Comparison of ENCODE assay signal across 11 mouse cellular contexts in genomic region chr17:53595527-53595926, GRCm38 (mm10). TPM values are rescaled to one million over a fixed set of nuclear protein-coding genes. Genes with fewer than 3 reads are reported as not detected.
DNase-seq lines count a peak whose midpoint lies in the region; ATAC-seq and TF ChIP-seq lines count a peak whose summit lies in the region.
"Had no signal": no experiment of that assay in that cellular context is flagged by ENCODE, and none has a peak within 500 bp of the region (broad histone marks: within the 10 kb centered on the region; RNA-seq: fewer than 3 reads in every experiment).

No protein-coding gene starts in this region.

- TF ChIP-seq CTCF in heart, adult 2 months (IDR thresholded peaks at IDR 0.05) = no peak
- no peak for TF ChIP-seq CTCF in lung, postnatal 0 days (IDR thresholded peaks at IDR 0.05)
- TF ChIP-seq CTCF in intestine, postnatal 0 days (IDR thresholded peaks at IDR 0.05; ENCODE audit: low read depth) = no peak

- H3K27me3 ChIP-seq in heart, adult 2 months (ENCODE audit: control insufficient read depth, insufficient read depth, low read length) = no peaks in the 10 kb centered on the region
- H3K27me3 ChIP-seq in lung, postnatal 0 days (replicated peaks; ENCODE audit: insufficient read depth, low read length) = no peaks in the 10 kb centered on the region
- H3K27me3 ChIP-seq in liver, embryonic 11.5 days (replicated peaks; ENCODE audit: control insufficient read depth, insufficient read depth, low read length) = no peaks in the 10 kb centered on the region
- no peaks in the 10 kb centered on the region for H3K27me3 ChIP-seq in midbrain, embryonic 16.5 days (ENCODE audit: control insufficient read depth, insufficient read depth, low read depth, low read length)
- H3K27me3 ChIP-seq in intestine, postnatal 0 days (replicated peaks; ENCODE audit: control insufficient read depth, insufficient read depth, low read length) = no peaks in the 10 kb centered on the region

- no peak for DNase-seq in heart, adult 2 months
- DNase-seq in heart, postnatal 10 days = no peak
- DNase-seq in lung, postnatal 0 days (ENCODE audit: low spot score) = no peak
- DNase-seq in lung, postnatal 4 days = no peak
- DNase-seq in liver, embryonic 11.5 days (ENCODE audit: low spot score) = no peak
- DNase-seq in retina, embryonic 14.5 days (ENCODE audit: low spot score) = no peak
- DNase-seq: kidney, adult 11 months had no signal

- intact Hi-C loops in heart, adult 2 months (cut with DNase I) = loop anchor here (1.0 kb wide), 1 partner anchor 8 kb away; no protein-coding TSS in a partner anchor
- intact Hi-C loops in heart, postnatal 10 days (cut with DNase I) = no loop called here

- no peak for TF ChIP-seq POLR2A in heart, adult 2 months (IDR thresholded peaks at IDR 0.05; ENCODE audit: insufficient read depth, low read depth, low read length)

- 68% methylated on average over 8 of the region's 8 CpGs for WGBS in heart, adult 2 months
- 55% methylated on average over 8 of the region's 8 CpGs for WGBS in lung, postnatal 0 days
- 60% methylated on average over 8 of the region's 8 CpGs for WGBS in liver, embryonic 11.5 days
- 94% methylated on average over 8 of the region's 8 CpGs for WGBS in midbrain, embryonic 16.5 days
- 67% methylated on average over 8 of the region's 8 CpGs for WGBS in intestine, postnatal 0 days

- no peak for TF ChIP-seq EP300 in heart, adult 2 months (IDR thresholded peaks at IDR 0.05; ENCODE audit: insufficient read depth, low read depth, low read length)
- peak; percentile 59 for TF ChIP-seq EP300 in lung, postnatal 0 days (IDR thresholded peaks at IDR 0.05)

- H3K79me2 ChIP-seq in heart, adult 2 months (replicated peaks; ENCODE audit: control insufficient read depth, insufficient read depth, low read length) = peaks cover 10% of the 10 kb centered on the region

- H3K36me3 ChIP-seq in heart, adult 2 months (ENCODE audit: control insufficient read depth, insufficient read depth, low read length) = peaks cover 10% of the 10 kb centered on the region
- no peaks in the 10 kb centered on the region for H3K36me3 ChIP-seq in lung, postnatal 0 days (ENCODE audit: insufficient read depth, low read length)
- H3K36me3 ChIP-seq in liver, embryonic 11.5 days (ENCODE audit: control insufficient read depth, insufficient read depth, low read length) = no peaks in the 10 kb centered on the region
- no peaks in the 10 kb centered on the region for H3K36me3 ChIP-seq in midbrain, embryonic 16.5 days (ENCODE audit: control insufficient read depth, insufficient read depth, low read length)
- no peaks in the 10 kb centered on the region for H3K36me3 ChIP-seq in intestine, postnatal 0 days (ENCODE audit: control insufficient read depth, insufficient read depth)

- H3K9me3 ChIP-seq in lung, postnatal 0 days (ENCODE audit: low read length) = no peaks in the 10 kb centered on the region
- no peaks in the 10 kb centered on the region for H3K9me3 ChIP-seq in liver, embryonic 11.5 days (ENCODE audit: control insufficient read depth, low read length)
- H3K9me3 ChIP-seq in midbrain, embryonic 16.5 days (replicated peaks; ENCODE audit: control insufficient read depth, low read length, poor library complexity, severe bottlenecking) = no peaks in the 10 kb centered on the region
- no peaks in the 10 kb centered on the region for H3K9me3 ChIP-seq in intestine, postnatal 0 days (ENCODE audit: control insufficient read depth)

- no peak overlapping the region for H3K4me2 ChIP-seq in lung, postnatal 0 days (replicated peaks; ENCODE audit: low read depth, low read length)
- H3K4me2 ChIP-seq in liver, embryonic 11.5 days = no peak overlapping the region
- no peak overlapping the region for H3K4me2 ChIP-seq in midbrain, embryonic 16.5 days (ENCODE audit: low read length)
- H3K4me2 ChIP-seq in intestine, postnatal 0 days (replicated peaks; ENCODE audit: low read depth) = no peak overlapping the region

- H3K27ac ChIP-seq in heart, adult 2 months = peak overlapping the region; percentile 65
- no peak overlapping the region for H3K27ac ChIP-seq in lung, postnatal 0 days (ENCODE audit: low read length)
- no peak overlapping the region; the same call in 1 of the 2 replicates for H3K27ac ChIP-seq in liver, embryonic 11.5 days (ENCODE audit: low read depth, low read length)
- peak overlapping the region; percentile 66 for H3K27ac ChIP-seq in midbrain, embryonic 16.5 days (ENCODE audit: low read length)
- H3K27ac ChIP-seq in intestine, postnatal 0 days (ENCODE audit: low read depth, low read length) = no peak overlapping the region

- ATAC-seq in lung, postnatal 0 days = peak; percentile 47
- ATAC-seq in liver, embryonic 11.5 days (replicated peaks; ENCODE audit: low FRiP score) = 0 out of 2 replicates have a peak, but pooled peaks have one; percentile 30
- no peak for ATAC-seq in midbrain, embryonic 16.5 days
- ATAC-seq in intestine, postnatal 0 days = no peak

- H3K4me1 ChIP-seq in heart, adult 2 months (ENCODE audit: control insufficient read depth, insufficient read depth, low read length) = peaks cover 12% of the 10 kb centered on the region
- H3K4me1 ChIP-seq in lung, postnatal 0 days (ENCODE audit: insufficient read depth, low read depth, low read length) = peaks cover 4% of the 10 kb centered on the region; the same call in 1 of the 2 replicates
- peaks cover 25% of the 10 kb centered on the region for H3K4me1 ChIP-seq in liver, embryonic 11.5 days (replicated peaks; ENCODE audit: control insufficient read depth, insufficient read depth, low read length)
- peaks cover 10% of the 10 kb centered on the region; the same call in 1 of the 2 replicates for H3K4me1 ChIP-seq in midbrain, embryonic 16.5 days (ENCODE audit: control insufficient read depth, insufficient read depth, low read length)
- H3K4me1 ChIP-seq in intestine, postnatal 0 days (replicated peaks; ENCODE audit: control insufficient read depth, insufficient read depth, low read length) = no peaks in the 10 kb centered on the region

- no peak overlapping the region for H3K9ac ChIP-seq in heart, adult 2 months (ENCODE audit: low read depth, low read length)
- no peak overlapping the region for H3K9ac ChIP-seq in lung, postnatal 0 days (replicated peaks; ENCODE audit: low read depth)
- no peak overlapping the region for H3K9ac ChIP-seq in liver, embryonic 11.5 days (ENCODE audit: low read depth, low read length)
- no peak overlapping the region for H3K9ac ChIP-seq in midbrain, embryonic 16.5 days (ENCODE audit: low read depth, low read length)
- no peak overlapping the region for H3K9ac ChIP-seq in intestine, postnatal 0 days (ENCODE audit: low read depth, low read length)

- H3K4me3 ChIP-seq in heart, adult 2 months = no peak overlapping the region
- H3K4me3 ChIP-seq in lung, postnatal 0 days (ENCODE audit: low read depth, low read length) = no peak overlapping the region
- no peak overlapping the region for H3K4me3 ChIP-seq in liver, embryonic 11.5 days (ENCODE audit: low read depth, low read length)
- H3K4me3 ChIP-seq in midbrain, embryonic 16.5 days (ENCODE audit: low read depth, low read length) = no peak overlapping the region
- H3K4me3 ChIP-seq in intestine, postnatal 0 days (ENCODE audit: low read depth, low read length) = no peak overlapping the region

RNA-seq across cellular contexts. Expression of gene Kat2b, which starts 28.9 kb away (rescaled TPM):
- total RNA-seq in heart, adult 2 months (2021) = 10 to 100 TPM; 78.7 to 82.9 TPM
- 20.0 and 51.0 TPM in 2 replicates for polyA plus RNA-seq in heart, adult 2 months (2012; rRNA removed)
- total RNA-seq in heart, postnatal 10 days (2021) = 10 to 100 TPM; 91.6 to 95.9 TPM
- 9.4 and 9.8 TPM in 2 replicates for polyA plus RNA-seq in lung, postnatal 0 days (2015; fragmentation: Nextera tagmentation; extraction: Ambion mirVana)
- 7.3 and 8.7 TPM in 2 replicates for polyA plus RNA-seq in liver, embryonic 11.5 days (2014; fragmentation: Nextera tagmentation; extraction: Ambion mirVana)
- 7.2 and 8.7 TPM in 2 replicates for polyA plus RNA-seq in midbrain, embryonic 16.5 days (2015; fragmentation: Nextera tagmentation; extraction: Ambion mirVana)
- 5.9 and 6.1 TPM in 2 replicates for polyA plus RNA-seq in intestine, postnatal 0 days (2015; fragmentation: Nextera tagmentation; extraction: Ambion mirVana)

RNA-seq across cellular contexts. Expression of gene Pp2d1, which starts 56.3 kb away (rescaled TPM):
- total RNA-seq in heart, adult 2 months (2021) = not detected
- polyA plus RNA-seq in heart, adult 2 months (2012; rRNA removed) = not detected in 2 replicates
- not detected for total RNA-seq in heart, postnatal 10 days (2021)
- polyA plus RNA-seq in lung, postnatal 0 days (2015; fragmentation: Nextera tagmentation; extraction: Ambion mirVana) = 0.23 and 0.27 TPM in 2 replicates
- 0.12 and 0.38 TPM in 2 replicates for polyA plus RNA-seq in liver, embryonic 11.5 days (2014; fragmentation: Nextera tagmentation; extraction: Ambion mirVana)
- polyA plus RNA-seq in midbrain, embryonic 16.5 days (2015; fragmentation: Nextera tagmentation; extraction: Ambion mirVana) = 0.46 and 0.50 TPM in 2 replicates
- polyA plus RNA-seq in intestine, postnatal 0 days (2015; fragmentation: Nextera tagmentation; extraction: Ambion mirVana) = 0.07 and 0.27 TPM in 2 replicates
- total RNA-seq: left cerebral cortex, postnatal 14 days had no signal
- polyA plus RNA-seq: spleen, adult 2 months had no signal

Comparison
In these comparisons a context has a peak if more than half of its experiments do, and no peak if none do; other contexts are left out.
1. H3K27ac ChIP-seq: peak in heart, adult 2 months (single experiment) and midbrain, embryonic 16.5 days (single experiment); none in lung, postnatal 0 days (single experiment), liver, embryonic 11.5 days (single experiment) and intestine, postnatal 0 days (single experiment).
2. ATAC-seq: peak in lung, postnatal 0 days (single experiment) and liver, embryonic 11.5 days (single experiment); none in midbrain, embryonic 16.5 days (single experiment) and intestine, postnatal 0 days (single experiment).